Mouse (Mus musculus): ENCODE results near the gene Tmem165. TPM values are rescaled to one million over a fixed set of nuclear protein-coding genes. Genes with fewer than 3 reads are reported as not detected.

The Tmem165 gene
- polyA plus RNA-seq, 2 experiments: 147 to 160 TPM

- Histone ChIP-seq H3K4me1 (ENCODE audit: control insufficient read depth, insufficient read depth, low read length) (peaks cover 3% of the 10 kb centered on the region; the same call in 1 of the 2 replicates), H3K9me3 (ENCODE audit: control insufficient read depth, low read length) (no peaks in the 10 kb centered on the region), H3K36me3 (ENCODE audit: control insufficient read depth, insufficient read depth, low read length) (peaks cover 10% of the 10 kb centered on the region), H3K27ac (replicated peaks; ENCODE audit: low read depth, low read length) (no peak overlapping the region), H3K27me3 (ENCODE audit: control insufficient read depth, insufficient read depth, low read length) (no peaks in the 10 kb centered on the region), H3K9ac (ENCODE audit: low read depth, low read length, severe bottlenecking) (no peak overlapping the region), H3K4me2 (replicated peaks; ENCODE audit: low read depth, low read length, severe bottlenecking) (no peak overlapping the region), H3K4me3 (replicated peaks; ENCODE audit: low read length) (no peak overlapping the region)
- TF ChIP-seq POLR2A (IDR thresholded peaks at IDR 0.05; ENCODE audit: borderline replicate concordance, extremely low read depth, insufficient read depth, insufficient read length): no peak
- DNase-seq (ENCODE audit: low spot score) (no peak), ATAC-seq (ENCODE audit: low FRiP score, low read depth) (peak; percentile 73; the same call in 1 of the 2 replicates)
- WGBS: 75% methylated on average over 6 of the region's 6 CpGs
Observed at GRCm38 (mm10) chr5:76159555-76159954, 24.1 kb upstream of the Tmem165 start.

- ATAC-seq (ENCODE audit: low FRiP score, low read depth): no peak
- H3K36me3 ChIP-seq (ENCODE audit: control insufficient read depth, insufficient read depth, low read length): peaks cover 10% of the 10 kb centered on the region
- no peak overlapping the region for H3K27ac ChIP-seq (replicated peaks; ENCODE audit: low read depth, low read length)
- 57% methylated on average over 3 of the region's 3 CpGs for WGBS
- H3K4me3 ChIP-seq (replicated peaks; ENCODE audit: low read length): no peak overlapping the region
- no peak for DNase-seq (ENCODE audit: low spot score)
- no peaks in the 10 kb centered on the region for H3K9me3 ChIP-seq (ENCODE audit: control insufficient read depth, low read length)
- H3K4me1 ChIP-seq (ENCODE audit: control insufficient read depth, insufficient read depth, low read length): no peaks in the 10 kb centered on the region
- no peak overlapping the region for H3K4me2 ChIP-seq (replicated peaks; ENCODE audit: low read depth, low read length, severe bottlenecking)
- H3K27me3 ChIP-seq (ENCODE audit: control insufficient read depth, insufficient read depth, low read length): no peaks in the 10 kb centered on the region
- no peak for TF ChIP-seq POLR2A (IDR thresholded peaks at IDR 0.05; ENCODE audit: borderline replicate concordance, extremely low read depth, insufficient read depth, insufficient read length)
- no peak overlapping the region for H3K9ac ChIP-seq (ENCODE audit: low read depth, low read length, severe bottlenecking)
Observed at GRCm38 (mm10) chr5:76160086-76160485, 23.6 kb upstream of the Tmem165 start.

GRCm38 (mm10) chr5:76161491-76161890, 22.2 kb upstream of the Tmem165 start:
- 90% methylated on average over 6 of the region's 6 CpGs for WGBS
- no peaks in the 10 kb centered on the region for H3K27me3 ChIP-seq (ENCODE audit: control insufficient read depth, insufficient read depth, low read length)
- ATAC-seq (ENCODE audit: low FRiP score, low read depth) (no peak), DNase-seq (ENCODE audit: low spot score) (no peak)
- H3K9ac ChIP-seq (ENCODE audit: low read depth, low read length, severe bottlenecking): no peak overlapping the region
- TF ChIP-seq POLR2A (IDR thresholded peaks at IDR 0.05; ENCODE audit: borderline replicate concordance, extremely low read depth, insufficient read depth, insufficient read length): no peak
- H3K4me1 ChIP-seq (ENCODE audit: control insufficient read depth, insufficient read depth, low read length): no peaks in the 10 kb centered on the region
- no peak overlapping the region for H3K4me3 ChIP-seq (replicated peaks; ENCODE audit: low read length)
- H3K36me3 ChIP-seq (ENCODE audit: control insufficient read depth, insufficient read depth, low read length): no peaks in the 10 kb centered on the region
- H3K27ac ChIP-seq (replicated peaks; ENCODE audit: low read depth, low read length): no peak overlapping the region
- no peak overlapping the region for H3K4me2 ChIP-seq (replicated peaks; ENCODE audit: low read depth, low read length, severe bottlenecking)
- H3K9me3 ChIP-seq (ENCODE audit: control insufficient read depth, low read length): no peaks in the 10 kb centered on the region

- no peak for TF ChIP-seq POLR2A (IDR thresholded peaks at IDR 0.05; ENCODE audit: borderline replicate concordance, extremely low read depth, insufficient read depth, insufficient read length)
- Histone ChIP-seq H3K4me3 (replicated peaks; ENCODE audit: low read length) (no peak overlapping the region), H3K9ac (ENCODE audit: low read depth, low read length, severe bottlenecking) (no peak overlapping the region), H3K27me3 (ENCODE audit: control insufficient read depth, insufficient read depth, low read length) (no peaks in the 10 kb centered on the region), H3K4me2 (replicated peaks; ENCODE audit: low read depth, low read length, severe bottlenecking) (no peak overlapping the region), H3K9me3 (ENCODE audit: control insufficient read depth, low read length) (no peaks in the 10 kb centered on the region), H3K36me3 (ENCODE audit: control insufficient read depth, insufficient read depth, low read length) (no peaks in the 10 kb centered on the region), H3K4me1 (ENCODE audit: control insufficient read depth, insufficient read depth, low read length) (no peaks in the 10 kb centered on the region), H3K27ac (replicated peaks; ENCODE audit: low read depth, low read length) (no peak overlapping the region)
- WGBS: 84% methylated on average over 5 of the region's 5 CpGs
- no peak for ATAC-seq (ENCODE audit: low FRiP score, low read depth)
- DNase-seq (ENCODE audit: low spot score): no peak
Observed at GRCm38 (mm10) chr5:76162926-76163325, 20.8 kb upstream of the Tmem165 start.

GRCm38 (mm10) chr5:76163828-76164390, 19.8 kb upstream of the Tmem165 start:
- Histone ChIP-seq H3K4me1 (ENCODE audit: control insufficient read depth, insufficient read depth, low read length) (no peaks in the 10 kb centered on the region), H3K4me2 (replicated peaks; ENCODE audit: low read depth, low read length, severe bottlenecking) (no peak overlapping the region), H3K4me3 (replicated peaks; ENCODE audit: low read length) (no peak overlapping the region), H3K27me3 (ENCODE audit: control insufficient read depth, insufficient read depth, low read length) (no peaks in the 10 kb centered on the region), H3K36me3 (ENCODE audit: control insufficient read depth, insufficient read depth, low read length) (no peaks in the 10 kb centered on the region), H3K9me3 (ENCODE audit: control insufficient read depth, low read length) (no peaks in the 10 kb centered on the region), H3K27ac (replicated peaks; ENCODE audit: low read depth, low read length) (no peak overlapping the region), H3K9ac (ENCODE audit: low read depth, low read length, severe bottlenecking) (no peak overlapping the region)
- no peak for TF ChIP-seq POLR2A (IDR thresholded peaks at IDR 0.05; ENCODE audit: borderline replicate concordance, extremely low read depth, insufficient read depth, insufficient read length)
- no peak for DNase-seq (ENCODE audit: low spot score)
- WGBS: 53% methylated on average over 4 of the region's 4 CpGs
- ATAC-seq (ENCODE audit: low FRiP score, low read depth): no peak

All from limb, embryonic 14.5 days (tissue).